Mouse (Mus musculus): ENCODE data around the gene Hnrnpa2b1.

DNA sequence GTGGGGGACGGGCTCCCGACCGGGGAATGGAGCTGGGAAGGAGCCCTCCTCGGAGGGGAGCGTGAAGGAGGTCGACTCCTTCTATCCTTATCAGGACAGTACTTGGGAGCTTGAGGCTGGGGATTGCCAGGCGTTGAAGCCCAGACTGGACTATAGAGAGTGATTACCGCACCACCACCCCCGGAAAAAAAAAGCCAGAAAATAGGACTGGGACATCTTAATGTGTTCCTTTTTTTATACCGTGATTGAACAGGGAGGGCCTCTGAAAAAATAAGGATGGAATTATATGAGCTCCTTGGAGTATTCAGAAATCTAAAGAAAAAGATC lies 1.4 kb upstream of the Hnrnpa2b1 start:
- TF ChIP-seq CTCF (IDR thresholded peaks at IDR 0.05) (no peak), EP300 (IDR thresholded peaks at IDR 0.05) (no peak)
